Mouse (Mus musculus): ENCODE results near the gene Cog1. TPM values are rescaled to one million over a fixed set of nuclear protein-coding genes. Genes with fewer than 3 reads are reported as not detected.

Cog1 gene
- 37.7 TPM for polyA plus RNA-seq (2021)

GRCm38 (mm10) chr11:113648690-113649352 lies at the start of gene Cog1:
Gene Cog1 (plus strand): TSS chr11:113649169.
- H3K27me3 ChIP-seq: no peaks in the 10 kb centered on the region
- in situ Hi-C loops (cut with MboI; ENCODE audit: low pct_unique_long_range_greater_than_20kb): loop anchor here (25.0 kb wide), 2 partner anchors 837 to 1487 kb away; no protein-coding TSS in a partner anchor
- no peak for TF ChIP-seq CTCF (IDR thresholded peaks at IDR 0.05)
- DNase-seq (ENCODE audit: low read depth, low spot score) (no peak), ATAC-seq (no peak)
- ChIA-PET CTCF (interaction anchor here (1.0 to 2.3 kb wide), 2 partner anchors 30 to 163 kb away, joined by 3 to 4 read pairs; no protein-coding TSS in a partner anchor), POLR2A (interaction anchor here (1.0 kb wide), 1 partner anchor 352 kb away, joined by 3 read pairs; no protein-coding TSS in a partner anchor)

GRCm38 (mm10) chr11:113600526-113601245 lies 48.3 kb upstream of the Cog1 start:
- no peak for TF ChIP-seq CTCF (IDR thresholded peaks at IDR 0.05)
- ChIA-PET CTCF (interaction anchor here (1.2 kb wide), 1 partner anchor 54 kb away, joined by 3 read pairs; no protein-coding TSS in a partner anchor), POLR2A (no interaction called here)
- no peaks in the 10 kb centered on the region for H3K27me3 ChIP-seq
- no peak for ATAC-seq
- DNase-seq (ENCODE audit: low read depth, low spot score): no peak
- in situ Hi-C loops (cut with MboI; ENCODE audit: low pct_unique_long_range_greater_than_20kb): no loop called here

- ATAC-seq (no peak), DNase-seq (ENCODE audit: low read depth, low spot score) (no peak)
- no peaks in the 10 kb centered on the region for H3K27me3 ChIP-seq
- no peak for TF ChIP-seq CTCF (IDR thresholded peaks at IDR 0.05)
- ChIA-PET CTCF (interaction anchor here (1.2 kb wide), 1 partner anchor 55 kb away, joined by 3 read pairs; no protein-coding TSS in a partner anchor), POLR2A (interaction anchor here (0.7 kb wide), 1 partner anchor 18 kb away, joined by 4 read pairs; no protein-coding TSS in a partner anchor)
- in situ Hi-C loops (cut with MboI; ENCODE audit: low pct_unique_long_range_greater_than_20kb): no loop called here
These were observed 47.2 kb upstream of the Cog1 start for GRCm38 (mm10) chr11:113601616-113602343.

- DNase-seq (ENCODE audit: low read depth, low spot score) (no peak), ATAC-seq (no peak)
- in situ Hi-C loops (cut with MboI; ENCODE audit: low pct_unique_long_range_greater_than_20kb): no loop called here
- ChIA-PET POLR2A (no interaction called here), CTCF (no interaction called here)
- H3K27me3 ChIP-seq: no peaks in the 10 kb centered on the region
- TF ChIP-seq CTCF (IDR thresholded peaks at IDR 0.05): no peak
These were observed 41.4 kb upstream of the Cog1 start for GRCm38 (mm10) chr11:113607556-113607955.

- ChIA-PET CTCF (interaction anchor here (1.2 kb wide), 1 partner anchor 18 kb away, joined by 3 read pairs; no protein-coding TSS in a partner anchor), POLR2A (interaction anchor here (0.6 kb wide), 1 partner anchor 186 kb away, joined by 6 read pairs; no protein-coding TSS in a partner anchor)
- in situ Hi-C loops (cut with MboI; ENCODE audit: low pct_unique_long_range_greater_than_20kb): no loop called here
- no peaks in the 10 kb centered on the region for H3K27me3 ChIP-seq
- DNase-seq (ENCODE audit: low read depth, low spot score): no peak
- no peak for TF ChIP-seq CTCF (IDR thresholded peaks at IDR 0.05)
- no peak for ATAC-seq
These were observed 39.4 kb upstream of the Cog1 start for GRCm38 (mm10) chr11:113609581-113609980.

GRCm38 (mm10) chr11:113610266-113610665 lies 38.7 kb upstream of the Cog1 start:
- ChIA-PET CTCF (interaction anchor here (1.9 kb wide), 1 partner anchor 117 kb away, joined by 4 read pairs; no protein-coding TSS in a partner anchor), POLR2A (interaction anchor here (0.6 kb wide), 1 partner anchor 187 kb away, joined by 6 read pairs; no protein-coding TSS in a partner anchor)
- no peak for TF ChIP-seq CTCF (IDR thresholded peaks at IDR 0.05)
- DNase-seq (ENCODE audit: low read depth, low spot score) (peak; percentile 79), ATAC-seq (peak; percentile 42)
- H3K27me3 ChIP-seq: no peaks in the 10 kb centered on the region
- in situ Hi-C loops (cut with MboI; ENCODE audit: low pct_unique_long_range_greater_than_20kb): no loop called here

GRCm38 (mm10) chr11:113611112-113611646 lies 37.8 kb upstream of the Cog1 start:
- no peaks in the 10 kb centered on the region for H3K27me3 ChIP-seq
- DNase-seq (ENCODE audit: low read depth, low spot score) (no peak), ATAC-seq (no peak)
- POLR2A ChIA-PET: no interaction called here
- CTCF ChIA-PET: interaction anchor here (1.9 to 2.4 kb wide), 3 partner anchors 112 to 314 kb away, joined by 4 to 14 read pairs (median 6); no protein-coding TSS in a partner anchor
- no peak for TF ChIP-seq CTCF (IDR thresholded peaks at IDR 0.05)
- in situ Hi-C loops (cut with MboI; ENCODE audit: low pct_unique_long_range_greater_than_20kb): no loop called here

GRCm38 (mm10) chr11:113611664-113612611 lies 37.0 kb upstream of the Cog1 start:
- TF ChIP-seq CTCF (IDR thresholded peaks at IDR 0.05): peak; percentile 82
- ATAC-seq (no peak), DNase-seq (ENCODE audit: low read depth, low spot score) (no peak)
- ChIA-PET CTCF (interaction anchor here (0.7 to 2.4 kb wide), 7 partner anchors 13 to 439 kb away, joined by 3 to 14 read pairs (median 3); no protein-coding TSS in a partner anchor), POLR2A (interaction anchor here (1.1 kb wide), 1 partner anchor 19 kb away, joined by 4 read pairs; no protein-coding TSS in a partner anchor)
- in situ Hi-C loops (cut with MboI; ENCODE audit: low pct_unique_long_range_greater_than_20kb): no loop called here
- H3K27me3 ChIP-seq: no peaks in the 10 kb centered on the region

- CTCF ChIA-PET: interaction anchor here (0.6 to 1.3 kb wide), 3 partner anchors 13 to 123 kb away, joined by 3 to 4 read pairs (median 3); no protein-coding TSS in a partner anchor
- in situ Hi-C loops (cut with MboI; ENCODE audit: low pct_unique_long_range_greater_than_20kb): no loop called here
- POLR2A ChIA-PET: interaction anchor here (0.6 to 0.7 kb wide), 3 partner anchors 9 to 743 kb away, joined by 3 to 11 read pairs (median 3); no protein-coding TSS in a partner anchor
- TF ChIP-seq CTCF (IDR thresholded peaks at IDR 0.05): no peak
- H3K27me3 ChIP-seq: no peaks in the 10 kb centered on the region
- ATAC-seq (no peak), DNase-seq (ENCODE audit: low read depth, low spot score) (no peak)
These were observed 34.5 kb upstream of the Cog1 start for GRCm38 (mm10) chr11:113614476-113614875.

All from Patski (cell line).